Mouse (Mus musculus): ENCODE results near the gene Kcnip1. TPM values are rescaled to one million over a fixed set of nuclear protein-coding genes. Genes with fewer than 3 reads are reported as not detected.

The Kcnip1 gene
- 0.36 and 0.74 TPM in 2 replicates for polyA plus RNA-seq (2015; fragmentation: Nextera tagmentation; extraction: Ambion mirVana)

GRCm38 (mm10) chr11:33992938-33993337 is at the start of gene Kcnip1:
Kcnip1 (minus strand) TSS chr11:33993152.

GRCm38 (mm10) chr11:33962688-33963407 is 30.1 kb downstream of the Kcnip1 start, which contains the start of gene Kcnmb1:
Kcnmb1 (plus strand) TSS chr11:33963013.

GRCm38 (mm10) chr11:33598986-33599385 is 394.0 kb downstream of the Kcnip1 start, which contains the start of gene D130052B06Rik:
D130052B06Rik (plus strand) TSS chr11:33599302.

Other genes starting within 250 kb of the Kcnip1 start
- 18.1 and 22.5 TPM in 2 replicates for gene Kcnmb1, start 30.1 kb downstream of the Kcnip1 start, polyA plus RNA-seq (2015; fragmentation: Nextera tagmentation; extraction: Ambion mirVana)
- gene Lcp2, start 53.8 kb upstream of the Kcnip1 start, polyA plus RNA-seq (2015; fragmentation: Nextera tagmentation; extraction: Ambion mirVana): 2.2 and 6.7 TPM in 2 replicates
- 1.6 and 1.7 TPM in 2 replicates for gene 4930469K13Rik, start 105.4 kb upstream of the Kcnip1 start, polyA plus RNA-seq (2015; fragmentation: Nextera tagmentation; extraction: Ambion mirVana)
- gene Foxi1, start 214.9 kb upstream of the Kcnip1 start, polyA plus RNA-seq (2015; fragmentation: Nextera tagmentation; extraction: Ambion mirVana): 0.06 TPM in 1 of 2 replicates, not detected in the other